Mouse (Mus musculus) lung, adult 2 months (tissue): ENCODE results near the gene Ckap4. TPM values are rescaled to one million over a fixed set of nuclear protein-coding genes. Genes with fewer than 3 reads are reported as not detected.

ENCODE experiments used
- DNase-seq: peaks from one replicate; pipeline ENCODE4 v3.0.0; 2022
- H3K4me1 ChIP-seq: fragments of 200-500 bp; 2 replicates; pipeline ENCODE4 v1.6.1; 2011; ENCODE audit warnings: low read length; ENCODE audit not compliant: control insufficient read depth, insufficient read depth
- H3K4me3 ChIP-seq: fragments of 200-500 bp; replicated peaks from 2 replicates; pipeline ENCODE3; 2011; ENCODE audit warnings: low read depth, mild to moderate bottlenecking, control low read depth, low read length; ENCODE audit errors: extremely low read depth
- CTCF ChIP-seq: fragments of 200-500 bp; IDR thresholded peaks from 2 replicates; pipeline ENCODE4 v1.5.1; 2011; ENCODE audit warnings: mild to moderate bottlenecking, low read length, control low read depth; ENCODE audit not compliant: insufficient read depth
- POLR2A ChIP-seq: fragments of 200-500 bp; IDR thresholded peaks from 2 replicates; pipeline ENCODE4 v1.6.1; 2011; ENCODE audit warnings: low read depth, mild to moderate bottlenecking, control low read depth, low read length, borderline replicate concordance; ENCODE audit errors: extremely low read depth
- WGBS: fragments of 180-500 bp; shearing (Covaris S2); methylation state at CpG from one replicate; pipeline ENCODE4 v1.1.7; 2018; 5-methylcytosine and 5-hydroxymethylcytosine counted together
- polyA plus RNA-seq: library from polyadenylated mRNA; depleted of rRNA; stranded (reverse); fragments of >200 nt; gene quantifications from 2 replicates; pipeline ENCODE4 v1.2.3, GENCODE M21; 2012

Gene Ckap4
- polyA plus RNA-seq, 1 experiment = 26.5 TPM

DNA sequence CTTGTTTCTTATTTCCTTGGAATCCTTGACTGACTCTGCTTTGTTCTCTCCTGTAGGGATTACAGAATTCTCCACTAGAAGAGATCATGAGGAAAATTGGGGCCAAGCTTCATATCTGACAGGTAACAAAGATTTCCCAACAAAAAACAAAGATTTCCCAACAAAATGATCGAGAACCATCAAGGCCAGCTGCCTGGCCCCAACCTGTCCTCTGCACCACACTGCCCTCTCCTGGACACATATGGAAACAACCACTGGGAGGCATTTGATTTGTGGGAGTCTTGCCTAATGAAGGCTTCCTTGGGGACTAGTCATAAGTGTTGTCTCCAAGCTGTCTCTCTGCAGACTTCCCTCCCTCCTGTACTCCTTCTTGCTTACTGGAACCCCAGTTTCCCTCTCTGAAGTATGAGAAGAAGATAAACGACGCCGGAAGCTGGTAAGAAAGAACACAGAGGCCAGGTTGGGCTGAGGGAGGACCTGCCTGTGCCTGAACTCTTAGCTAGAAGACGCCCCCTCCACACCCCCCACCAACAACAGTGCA lies 19.8 kb downstream of the Ckap4 start:
- 46% methylated on average over 5 of the region's 5 CpGs for WGBS
- no peak overlapping the region for H3K4me3 ChIP-seq
- DNase-seq = peak; percentile 75
- no peak for TF ChIP-seq POLR2A
- TF ChIP-seq CTCF = peak; percentile 85
- peaks cover 5% of the 10 kb centered on the region for H3K4me1 ChIP-seq

- no peak for DNase-seq
- Histone ChIP-seq H3K4me1 (peaks cover 5% of the 10 kb centered on the region), H3K4me3 (no peak overlapping the region)
- no peak for TF ChIP-seq POLR2A
- TF ChIP-seq CTCF = no peak
Observed at GRCm38 (mm10) chr10:84512766-84513165, 21.1 kb downstream of the Ckap4 start.

DNA sequence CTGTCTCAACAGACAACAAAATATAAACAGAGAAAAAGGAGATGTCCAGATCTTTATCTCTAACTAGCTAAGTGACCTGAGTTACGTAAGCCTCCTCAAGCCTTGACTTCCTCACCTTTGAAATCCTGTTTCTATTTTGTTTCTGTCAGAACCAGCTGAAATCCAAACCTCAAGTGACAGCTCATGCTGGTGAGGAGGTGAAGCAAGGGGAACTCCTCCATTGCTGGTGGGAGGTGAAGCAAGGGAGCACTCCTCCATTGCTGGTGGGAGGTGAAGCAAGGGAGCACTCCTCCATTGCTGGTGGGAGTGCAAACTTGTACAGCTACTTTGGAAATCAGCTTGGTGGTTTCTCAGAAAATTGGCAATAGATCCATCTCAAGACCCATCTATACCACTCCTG lies 25.3 kb downstream of the Ckap4 start:
- DNase-seq = no peak
- 75% methylated on average over 1 of the region's 1 CpGs for WGBS
- TF ChIP-seq POLR2A (no peak), CTCF (no peak)
- no peaks in the 10 kb centered on the region for H3K4me1 ChIP-seq
- H3K4me3 ChIP-seq = no peak overlapping the region

DNA sequence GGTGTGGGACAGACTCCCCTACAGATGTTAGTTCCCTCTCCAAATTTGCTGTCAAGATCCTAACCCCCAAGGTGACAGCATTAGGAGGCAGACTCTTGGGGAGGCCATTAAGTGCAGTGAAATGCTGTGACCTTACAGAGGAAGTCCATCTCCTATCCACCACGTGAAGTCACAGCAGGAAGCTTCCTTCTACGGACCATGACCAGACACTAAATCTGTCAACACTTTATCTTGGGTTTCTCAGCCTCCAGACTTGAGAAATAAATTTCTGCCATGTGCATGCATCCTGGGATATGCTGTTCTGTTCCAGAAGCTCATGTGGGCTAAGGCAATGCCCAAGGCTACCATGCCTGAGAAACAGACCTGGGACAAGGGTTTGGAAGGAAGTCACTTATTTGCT lies 35.0 kb downstream of the Ckap4 start:
- no peaks in the 10 kb centered on the region for H3K4me1 ChIP-seq
- no peak for DNase-seq
- H3K4me3 ChIP-seq = no peak overlapping the region
- TF ChIP-seq CTCF (no peak), POLR2A (no peak)
- WGBS = 21% methylated on average over 2 of the region's 2 CpGs

- WGBS = 70% methylated on average over 2 of the region's 2 CpGs
- no peak for TF ChIP-seq POLR2A
- TF ChIP-seq CTCF = no peak
- Histone ChIP-seq H3K4me1 (no peaks in the 10 kb centered on the region), H3K4me3 (no peak overlapping the region)
- DNase-seq = no peak
Observed at GRCm38 (mm10) chr10:84496805-84497204, 37.1 kb downstream of the Ckap4 start.

GRCm38 (mm10) chr10:84494432-84494831 lies 39.4 kb downstream of the Ckap4 start:
- no peaks in the 10 kb centered on the region for H3K4me1 ChIP-seq
- 64% methylated on average over 7 of the region's 7 CpGs for WGBS
- no peak for TF ChIP-seq CTCF
- no peak for DNase-seq
- no peak overlapping the region for H3K4me3 ChIP-seq

- no peak for DNase-seq
- no peak overlapping the region for H3K4me3 ChIP-seq
- WGBS = 88% methylated on average over 5 of the region's 5 CpGs
- no peaks in the 10 kb centered on the region for H3K4me1 ChIP-seq
- no peak for TF ChIP-seq CTCF
- no peak for TF ChIP-seq POLR2A
Observed at GRCm38 (mm10) chr10:84490115-84490514, 43.7 kb downstream of the Ckap4 start.

GRCm38 (mm10) chr10:84488315-84488714 lies 45.5 kb downstream of the Ckap4 start:
- peak; percentile 59 for DNase-seq
- Histone ChIP-seq H3K4me3 (no peak overlapping the region), H3K4me1 (no peaks in the 10 kb centered on the region)
- TF ChIP-seq CTCF (peak; percentile 74), POLR2A (no peak)
- WGBS = 44% methylated on average over 6 of the region's 6 CpGs

DNA sequence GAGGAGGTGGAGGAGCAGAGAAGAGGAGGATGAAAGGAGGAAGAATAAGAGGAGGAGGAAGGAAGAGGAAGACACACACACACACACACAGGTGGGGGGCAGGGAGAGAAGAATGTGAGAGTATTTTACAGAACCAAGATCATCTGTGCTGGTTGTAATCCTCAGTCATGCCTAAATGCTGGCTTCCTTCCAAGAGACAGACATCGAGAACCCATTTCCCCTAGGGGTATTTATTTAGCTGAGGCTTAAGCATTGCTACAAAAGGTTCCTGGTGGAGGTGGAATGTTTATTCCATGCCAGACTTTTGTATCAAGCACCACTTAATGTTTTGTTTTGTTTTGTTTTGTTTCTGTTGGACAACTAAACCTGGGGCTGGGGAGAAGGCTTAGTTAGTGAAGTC lies 49.2 kb downstream of the Ckap4 start:
- DNase-seq = no peak
- WGBS = 11% methylated on average over 1 of the region's 1 CpGs
- H3K4me1 ChIP-seq = 0 out of 2 replicates have a peak, but pooled peaks cover 7% of the 10 kb centered on the region
- TF ChIP-seq CTCF (no peak), POLR2A (no peak)
- no peak overlapping the region for H3K4me3 ChIP-seq

GRCm38 (mm10) chr10:84483553-84483952 lies 50.3 kb downstream of the Ckap4 start:
- Histone ChIP-seq H3K4me1 (0 out of 2 replicates have a peak, but pooled peaks cover 7% of the 10 kb centered on the region), H3K4me3 (no peak overlapping the region)
- no peak for DNase-seq
- 70% methylated on average over 3 of the region's 3 CpGs for WGBS
- TF ChIP-seq POLR2A = no peak
- TF ChIP-seq CTCF = no peak
